Mouse (Mus musculus): ENCODE measurements around the gene Mansc4.

- TF ChIP-seq POLR2A (IDR thresholded peaks at IDR 0.05; ENCODE audit: borderline replicate concordance, low read depth, low read length) (no peak), CTCF (IDR thresholded peaks at IDR 0.05; ENCODE audit: low read depth, low read length) (no peak)
Observed at GRCm38 (mm10) chr6:147092136-147092535, 5.3 kb upstream of the Mansc4 start.
